Mouse (Mus musculus): ENCODE results near the gene Max.
A peak's percentile ranks its signal among the peaks of the same experiment; 100 is the strongest.

Gene Max

GRCm38 (mm10) chr12:76961932-76962891 lies at the start of gene Max:
Gene Max (minus strand): TSS chr12:76962201.
- DNase-seq (ENCODE audit: inconsistent ontology term) = peak; percentile 100

GRCm38 (mm10) chr12:77011092-77011720 lies 49.2 kb upstream of the Max start:
- DNase-seq (ENCODE audit: inconsistent ontology term) = no peak

GRCm38 (mm10) chr12:77009202-77010030 lies 47.4 kb upstream of the Max start:
- no peak for DNase-seq (ENCODE audit: inconsistent ontology term)

GRCm38 (mm10) chr12:77004893-77005292 lies 42.9 kb upstream of the Max start:
- no peak for DNase-seq (ENCODE audit: inconsistent ontology term)

- DNase-seq (ENCODE audit: inconsistent ontology term) = no peak
Measured at GRCm38 (mm10) chr12:77002551-77003228, 40.7 kb upstream of the Max start.

- DNase-seq (ENCODE audit: inconsistent ontology term) = no peak
Measured at GRCm38 (mm10) chr12:77001312-77001711, 39.3 kb upstream of the Max start.

- DNase-seq (ENCODE audit: inconsistent ontology term) = peak; percentile 73
Measured at GRCm38 (mm10) chr12:77000705-77001284, 38.8 kb upstream of the Max start.

GRCm38 (mm10) chr12:77000096-77000704 lies 38.2 kb upstream of the Max start:
- peak; percentile 64 for DNase-seq (ENCODE audit: inconsistent ontology term)

- no peak for DNase-seq (ENCODE audit: inconsistent ontology term)
Measured at GRCm38 (mm10) chr12:76994766-76995165, 32.8 kb upstream of the Max start.

- no peak for DNase-seq (ENCODE audit: inconsistent ontology term)
Measured at GRCm38 (mm10) chr12:76992891-76993529, 31.0 kb upstream of the Max start.

GRCm38 (mm10) chr12:76982818-76983471 lies 20.9 kb upstream of the Max start:
- DNase-seq (ENCODE audit: inconsistent ontology term) = no peak

GRCm38 (mm10) chr12:76979530-76979929 lies 17.5 kb upstream of the Max start:
- DNase-seq (ENCODE audit: inconsistent ontology term) = no peak

- no peak for DNase-seq (ENCODE audit: inconsistent ontology term)
Measured at GRCm38 (mm10) chr12:76972669-76973068, 10.7 kb upstream of the Max start.

GRCm38 (mm10) chr12:76972241-76972640 lies 10.2 kb upstream of the Max start:
- no peak for DNase-seq (ENCODE audit: inconsistent ontology term)

GRCm38 (mm10) chr12:76971642-76972221 lies 9.7 kb upstream of the Max start:
- DNase-seq (ENCODE audit: inconsistent ontology term) = no peak

- DNase-seq (ENCODE audit: inconsistent ontology term) = no peak
Measured at GRCm38 (mm10) chr12:76965876-76966275, 3.9 kb upstream of the Max start.

- no peak for DNase-seq (ENCODE audit: inconsistent ontology term)
Measured at GRCm38 (mm10) chr12:76965089-76965488, 3.1 kb upstream of the Max start.

GRCm38 (mm10) chr12:76961052-76961931 lies 709 bp downstream of the Max start:
- no peak for DNase-seq (ENCODE audit: inconsistent ontology term)
